Mouse (Mus musculus) frontal cortex, postnatal 25 days (tissue): Measurements from ENCODE around the gene Ghrh.

Experiments used
- DNase-seq, 2 experiments: peaks; one replicate each; pipeline ENCODE4 v3.0.0; 2022; ENCODE audit warnings: low spot score in 2 of 2

Ghrh gene

DNA sequence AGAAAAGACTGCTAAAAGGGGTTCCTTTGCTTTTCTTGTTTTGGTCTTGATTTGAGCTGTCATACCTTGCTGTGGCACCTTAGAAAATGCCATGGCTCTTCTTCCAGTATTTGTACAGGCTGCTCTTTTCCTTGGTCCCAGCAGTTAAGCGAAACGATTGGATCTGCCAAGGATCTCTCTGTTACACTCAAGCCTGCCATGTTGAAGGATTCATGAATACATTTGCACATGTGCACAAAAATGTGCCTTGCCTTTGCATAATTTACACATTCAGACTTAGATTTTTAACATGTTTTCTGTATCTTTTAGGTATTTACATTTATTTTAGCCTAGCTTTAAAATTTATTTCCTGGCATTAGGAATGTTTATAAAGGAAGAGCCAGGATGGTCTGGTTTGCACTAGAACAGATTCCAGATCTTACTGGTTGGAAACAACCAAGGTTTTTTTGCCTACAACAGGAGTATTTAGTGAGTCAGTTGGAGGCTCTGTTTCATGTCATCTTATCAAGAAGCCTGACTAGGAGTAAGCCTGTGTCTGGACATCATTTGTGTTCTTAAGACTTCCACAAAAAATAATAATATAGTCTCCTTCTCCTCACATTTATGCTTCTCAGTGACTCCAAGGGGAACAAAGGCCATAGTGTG is 38.9 kb downstream of the Ghrh start:
- DNase-seq: no peak

DNA sequence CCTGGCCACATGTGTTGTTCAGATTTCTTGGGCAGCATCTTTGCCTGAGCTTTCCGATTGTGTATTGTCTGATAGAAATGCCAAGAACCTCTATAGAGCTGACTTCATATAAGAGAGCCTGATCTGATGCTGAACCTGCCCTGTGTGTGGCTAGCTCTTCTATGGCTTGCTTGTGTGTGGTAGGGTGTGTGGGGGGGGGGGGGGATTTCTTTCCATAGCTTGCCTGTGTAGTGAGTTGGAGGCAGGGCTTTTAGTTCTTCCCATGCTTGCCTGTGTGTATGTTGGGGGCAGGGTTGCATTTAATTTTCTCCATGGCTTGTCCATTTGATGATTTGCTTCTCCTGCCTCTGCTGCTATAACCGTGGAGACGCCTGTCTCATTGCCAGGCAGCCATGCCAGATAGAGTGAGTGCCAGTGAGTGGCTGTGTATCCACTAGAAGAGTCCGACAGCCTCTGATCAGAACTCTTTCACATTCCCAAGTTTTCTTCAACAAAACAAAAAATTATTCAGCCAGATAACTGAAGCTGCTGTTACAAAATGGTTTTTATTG is 39.5 kb downstream of the Ghrh start:
- no peak for DNase-seq

DNA sequence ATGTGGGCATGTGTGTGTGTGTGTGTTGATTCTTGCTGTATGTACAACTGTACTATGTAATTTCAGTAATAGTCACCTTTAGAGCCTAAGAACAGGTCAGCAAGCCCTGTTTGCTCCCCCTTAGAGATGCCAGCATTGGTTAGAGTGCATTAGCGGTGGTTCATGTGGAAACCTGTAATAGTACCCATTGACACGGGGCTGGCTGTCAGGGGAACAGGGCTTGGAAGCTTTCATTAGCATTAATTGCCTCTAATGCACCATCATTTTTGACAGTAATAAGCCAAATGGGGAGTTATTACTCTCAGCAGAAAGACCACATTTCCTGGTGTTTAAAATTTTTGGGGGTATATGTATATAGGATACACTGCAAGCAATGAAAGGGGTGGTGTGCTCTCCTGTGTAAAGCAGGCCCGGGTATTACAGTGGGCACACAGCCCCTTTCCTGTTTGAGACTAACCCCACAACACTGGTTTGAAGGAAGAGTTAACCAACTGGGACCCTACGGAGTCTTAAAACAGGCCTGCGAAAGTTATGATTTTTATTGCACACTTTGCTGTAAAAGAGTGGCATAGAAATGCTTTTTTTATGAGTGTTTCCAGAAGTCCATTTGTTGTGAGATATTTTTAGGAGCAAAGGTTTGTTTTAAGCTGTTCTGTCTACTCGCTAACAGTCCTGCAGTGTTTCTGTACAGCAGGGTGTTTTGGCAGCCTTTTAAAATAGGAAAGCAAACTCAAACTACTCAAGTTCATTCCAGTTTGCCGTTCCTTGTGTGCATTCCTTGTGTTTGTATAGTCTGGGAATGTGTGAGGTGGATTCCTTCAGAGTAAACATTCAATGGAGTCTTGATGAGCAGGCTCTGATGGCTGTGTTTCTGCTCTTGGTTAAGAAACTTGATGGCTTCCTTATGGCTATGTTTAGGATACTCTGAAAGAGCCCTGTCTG is 40.9 kb downstream of the Ghrh start:
- DNase-seq: no peak

DNA sequence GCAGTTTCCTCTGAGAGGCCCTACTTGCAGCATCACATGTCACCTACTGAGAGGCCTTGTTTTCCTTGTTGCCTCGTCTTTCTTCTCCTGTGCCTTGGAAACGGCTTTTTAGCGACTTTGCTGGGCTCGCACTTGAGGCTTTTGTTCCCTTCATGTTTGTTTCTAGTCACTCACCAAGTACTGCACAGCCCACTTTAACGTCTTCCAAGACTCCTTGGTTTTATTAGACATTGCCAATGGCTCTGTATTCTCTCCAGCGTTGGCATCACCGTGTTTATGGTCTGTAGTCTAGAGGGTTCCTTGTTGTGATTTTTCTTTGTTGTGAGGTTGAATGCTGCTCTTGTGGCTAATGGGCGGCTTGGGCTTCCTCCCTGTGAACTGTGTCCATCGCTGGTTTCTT is 44.2 kb downstream of the Ghrh start:
- DNase-seq: no peak

DNA sequence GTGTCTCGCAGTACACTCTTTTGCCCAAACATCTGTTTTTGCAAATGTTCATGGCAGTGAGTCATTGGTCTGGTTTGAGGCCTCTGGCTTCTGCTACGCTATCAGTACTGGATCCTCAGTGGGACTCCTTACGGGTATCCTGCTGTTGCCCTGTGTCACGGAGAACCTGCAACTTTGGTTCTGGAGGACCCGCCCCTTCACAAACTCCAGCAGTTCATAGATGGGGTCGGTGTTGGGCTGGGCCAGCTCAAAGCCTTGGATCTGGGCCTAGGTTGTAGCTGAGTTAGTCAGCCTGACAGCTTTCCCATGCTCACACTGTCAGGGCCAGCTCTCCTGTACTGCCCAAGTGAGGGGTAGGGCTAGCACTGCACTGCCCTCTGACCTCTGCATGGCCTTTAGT is 47.3 kb downstream of the Ghrh start:
- no peak for DNase-seq

DNA sequence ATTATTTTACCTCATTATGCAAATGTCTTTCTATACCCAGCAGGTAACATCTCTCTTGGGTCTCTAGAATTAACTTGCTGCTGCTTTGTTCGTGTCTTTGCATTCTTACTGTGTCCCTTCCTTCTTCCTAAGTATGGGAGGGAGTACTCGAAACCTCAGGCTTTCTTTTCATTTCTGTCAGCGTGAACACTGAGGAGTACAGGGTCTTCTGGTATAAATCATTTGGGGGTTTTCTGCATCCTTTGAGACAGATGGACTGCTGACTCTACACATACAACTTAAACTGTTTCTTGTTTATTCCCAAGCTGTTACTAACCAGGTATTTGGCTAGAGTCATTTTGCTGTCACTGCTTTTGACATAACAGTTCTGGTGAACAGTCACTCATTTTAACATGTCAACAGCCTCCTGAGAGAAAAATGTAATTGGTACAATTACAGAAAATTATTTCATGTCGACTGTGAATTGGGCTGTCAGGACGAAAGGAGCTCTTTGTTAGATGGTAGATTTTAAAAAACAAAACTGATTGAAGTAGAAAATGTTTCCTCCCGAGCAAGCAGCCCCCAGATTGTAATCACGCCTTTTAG is 51.1 kb downstream of the Ghrh start:
- DNase-seq: no peak

DNA sequence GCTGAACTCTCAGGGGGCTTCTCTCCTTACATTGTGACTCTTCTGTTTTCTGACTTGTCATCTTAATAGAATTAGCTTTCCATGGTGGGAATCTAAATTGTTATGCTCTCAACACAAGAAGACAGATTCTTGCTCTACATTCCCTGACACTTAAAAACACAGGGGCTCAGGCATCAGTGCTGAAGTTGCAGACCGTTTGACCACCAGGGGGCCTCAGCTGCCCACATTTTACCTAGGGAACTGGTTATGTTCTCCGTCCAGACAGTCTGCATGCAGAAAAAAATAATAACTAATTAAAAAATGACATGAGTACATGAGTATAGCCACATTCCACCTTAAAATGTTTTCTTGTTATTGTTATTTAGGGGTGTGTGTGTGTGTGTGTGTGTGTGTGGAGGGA is 55.2 kb downstream of the Ghrh start:
- DNase-seq: peak; percentile 69 to 76

DNA sequence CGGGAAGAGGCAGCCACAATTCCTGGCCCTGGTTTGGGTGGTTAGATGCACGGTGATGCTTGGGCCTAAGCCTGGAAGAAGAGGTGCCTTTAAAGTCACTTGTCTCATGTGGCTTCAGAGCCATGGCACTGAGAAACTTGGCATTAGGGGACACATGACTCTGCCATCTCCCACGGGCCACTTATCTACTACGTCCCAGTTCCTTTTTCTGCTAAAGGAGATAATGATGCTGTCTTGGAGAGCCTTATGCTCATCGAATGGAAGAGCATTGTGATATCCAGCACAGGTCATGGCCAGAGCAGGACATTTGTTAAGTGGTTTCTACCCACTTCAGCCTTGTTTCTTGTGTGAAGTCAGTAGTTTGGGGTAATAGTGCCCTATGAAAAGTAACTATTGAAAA is 58.3 kb downstream of the Ghrh start:
- DNase-seq: no peak

DNA sequence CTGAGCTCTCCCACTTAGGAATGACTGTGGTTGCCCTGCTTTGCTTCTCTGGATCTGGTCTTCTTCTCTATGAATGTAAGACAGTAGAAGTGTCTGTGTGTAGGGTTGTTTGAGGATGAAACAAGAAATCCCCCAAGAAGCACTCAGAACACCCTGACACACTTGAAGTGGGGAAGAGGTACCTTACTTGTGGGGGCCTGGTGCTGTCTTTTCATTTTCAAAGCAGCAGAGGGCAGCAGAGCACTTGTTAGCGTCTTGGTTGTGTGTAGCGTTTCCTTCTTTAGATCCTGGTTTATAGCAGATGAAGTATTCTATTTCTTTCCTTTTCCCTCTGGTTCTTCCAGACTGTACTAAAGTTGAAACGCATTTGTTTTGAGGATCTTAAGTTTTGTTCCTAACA is 59.8 kb downstream of the Ghrh start:
- DNase-seq: peak in 1 of 2 experiments; percentile 25

DNA sequence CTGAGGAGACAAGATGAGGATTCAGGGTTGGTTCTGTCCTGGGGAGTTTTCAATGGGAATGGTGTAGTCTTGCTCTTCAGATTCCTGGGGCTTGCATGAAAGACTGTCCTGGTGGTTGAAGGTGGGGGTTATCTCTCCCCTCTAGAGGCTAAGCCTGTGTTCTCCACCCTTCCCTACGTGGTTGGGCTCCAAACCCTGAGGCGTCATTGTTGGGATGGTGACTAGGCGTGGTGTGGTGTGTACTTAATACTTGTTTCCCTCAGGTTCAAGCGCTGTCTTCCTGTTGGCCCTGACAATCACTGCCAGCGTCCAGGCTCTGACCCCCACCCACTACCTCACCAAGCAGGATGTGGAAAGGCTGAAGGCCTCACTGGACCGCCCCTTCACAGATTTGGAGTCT is 64.0 kb downstream of the Ghrh start:
- no peak for DNase-seq
